Mouse (Mus musculus) kidney, postnatal 25 days (tissue): ENCODE measurements at regions not wholly inside any gene's neighbourhood (a gene's known extent, or its start where the extent isn't known, plus 50 kb on each side); places are given as distances from the start of the nearest gene placed in this dataset.

Experiments used
- DNase-seq, 2 experiments: peaks; one replicate each; pipeline ENCODE4 v3.0.0; 2021; ENCODE audit warnings: mixed read lengths in 2 of 2

- DNase-seq: no peak
Measured at GRCm38 (mm10) chr12:59304522-59304921, 85.0 kb upstream of the Fbxo33 start.
